Mouse (Mus musculus) gastrocnemius, postnatal 14 days (tissue): ENCODE data around the gene Efcab2. TPM values are rescaled to one million over a fixed set of nuclear protein-coding genes. Genes with fewer than 3 reads are reported as not detected.

Experiments used
- DNase-seq: peaks from one replicate; pipeline ENCODE4 v3.0.0; 2021; ENCODE audit warnings: mixed read lengths
- intact Hi-C: fragments of 180-260 bp; cut with DNase I; formaldehyde crosslinking; loops from one replicate; pipeline ENCODE4 v1.15.1; 2025; ENCODE audit warnings: low total_unique reads
- microRNA-seq, 2 experiments: library from miRNA; unstranded; fragments of <30 nt; microRNA quantifications; one replicate each; pipeline ENCODE4 v1.2.0; 2021
- total RNA-seq, 2 experiments: library from RNA; stranded (reverse); gene quantifications; 2 replicates each; pipeline ENCODE4 v1.2.3; 2021

The Efcab2 gene
- total RNA-seq, 2 experiments from 2014 or later, result 6.2 to 8.4 TPM

DNA sequence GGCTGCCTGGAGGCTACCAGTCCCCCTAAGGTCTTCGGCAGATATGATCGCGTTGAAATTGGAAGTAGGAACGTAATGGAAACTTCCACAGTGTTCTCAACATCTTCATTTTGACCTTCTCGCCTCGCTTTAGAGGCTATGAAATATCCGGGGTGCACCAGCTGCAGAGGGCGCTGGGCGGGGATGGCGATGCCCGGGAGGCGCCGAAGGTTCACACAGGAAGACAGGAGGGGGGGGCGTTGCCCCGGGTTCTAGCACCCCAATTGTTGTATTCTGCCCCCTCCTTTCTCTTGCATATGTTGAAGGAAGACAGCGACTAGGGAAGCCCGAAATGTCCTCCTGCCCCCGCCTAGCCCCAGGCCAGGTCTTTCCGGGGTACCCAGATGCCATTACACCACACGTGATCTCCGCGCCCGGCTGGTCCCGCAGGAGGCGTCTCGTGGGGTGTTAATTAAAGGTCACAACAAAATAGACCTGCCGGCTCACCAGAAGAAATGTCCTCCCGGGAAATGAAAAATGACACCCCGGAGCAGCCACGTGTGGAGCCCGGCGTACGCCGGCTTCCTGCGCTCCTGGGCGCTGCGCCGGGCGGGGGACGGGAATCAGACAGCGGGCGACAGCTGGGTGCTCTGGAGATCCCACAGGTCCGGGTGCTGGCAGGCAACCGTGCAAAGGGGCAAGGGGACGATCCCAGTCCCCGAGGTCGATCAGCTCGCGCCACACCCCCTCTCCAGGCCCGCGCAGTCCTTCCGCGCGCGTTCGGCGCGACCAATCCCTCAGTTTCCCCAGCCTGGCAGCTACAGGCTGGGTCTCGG, 121.9 kb downstream of the Efcab2 start:
- intact Hi-C loops, result loop anchor here (2.0 to 5.0 kb wide), 4 partner anchors 160 to 705 kb away; no protein-coding TSS in a partner anchor
- peak; percentile 33 for DNase-seq

DNA sequence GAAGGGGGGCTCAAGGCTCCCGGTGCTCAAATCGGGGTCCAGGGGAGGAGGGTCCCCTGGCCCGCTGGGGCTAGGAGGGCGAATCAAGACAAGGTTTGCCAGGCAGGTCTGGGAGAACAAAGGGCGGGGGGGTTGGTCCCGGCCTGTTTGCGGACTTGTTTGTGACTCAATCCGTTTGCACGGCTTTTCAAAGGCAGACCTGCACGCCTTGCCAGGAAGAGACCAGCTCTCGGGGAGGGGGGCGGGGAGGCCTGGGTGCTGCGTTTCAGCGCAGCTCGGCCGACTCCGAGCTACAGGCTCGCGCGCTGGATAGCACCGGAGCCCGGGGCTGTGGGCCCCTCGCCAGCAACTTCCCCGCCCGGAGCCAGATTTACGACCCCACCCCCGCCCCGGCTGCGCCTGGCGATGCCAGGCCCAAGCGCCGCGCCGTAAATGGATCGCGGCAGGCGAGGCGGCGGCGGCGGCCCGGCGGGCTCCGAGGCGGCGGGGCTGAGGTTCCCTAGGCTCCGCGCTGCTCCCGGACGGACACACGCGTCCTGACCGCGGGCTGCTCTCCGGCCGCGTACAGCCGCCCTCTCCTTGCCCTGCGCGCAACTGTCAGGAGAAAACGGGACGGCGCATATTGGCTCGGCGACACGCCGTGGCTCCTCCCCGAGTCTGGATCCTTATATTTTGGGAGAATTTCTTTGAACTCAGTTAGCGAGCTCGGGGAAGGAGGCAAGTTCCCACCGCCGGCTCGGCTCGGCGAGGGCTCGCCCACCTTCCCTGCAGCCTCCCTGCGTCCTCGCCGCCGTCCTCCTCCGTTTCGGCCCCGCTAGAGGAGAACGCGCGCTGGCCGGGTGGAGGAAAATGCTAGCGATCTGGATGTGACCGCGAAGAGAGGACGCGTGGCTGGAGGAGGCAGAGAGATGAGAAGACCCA, 122.8 kb downstream of the Efcab2 start, which contains the start of gene Kif26b:
Gene Kif26b (plus strand): TSS at position 695 of the 921 bp plus-strand sequence.
- DNase-seq, result peak; percentile 43
- intact Hi-C loops, result loop anchor here (5.0 kb wide), 3 partner anchors 159 to 704 kb away; no protein-coding TSS in a partner anchor

DNA sequence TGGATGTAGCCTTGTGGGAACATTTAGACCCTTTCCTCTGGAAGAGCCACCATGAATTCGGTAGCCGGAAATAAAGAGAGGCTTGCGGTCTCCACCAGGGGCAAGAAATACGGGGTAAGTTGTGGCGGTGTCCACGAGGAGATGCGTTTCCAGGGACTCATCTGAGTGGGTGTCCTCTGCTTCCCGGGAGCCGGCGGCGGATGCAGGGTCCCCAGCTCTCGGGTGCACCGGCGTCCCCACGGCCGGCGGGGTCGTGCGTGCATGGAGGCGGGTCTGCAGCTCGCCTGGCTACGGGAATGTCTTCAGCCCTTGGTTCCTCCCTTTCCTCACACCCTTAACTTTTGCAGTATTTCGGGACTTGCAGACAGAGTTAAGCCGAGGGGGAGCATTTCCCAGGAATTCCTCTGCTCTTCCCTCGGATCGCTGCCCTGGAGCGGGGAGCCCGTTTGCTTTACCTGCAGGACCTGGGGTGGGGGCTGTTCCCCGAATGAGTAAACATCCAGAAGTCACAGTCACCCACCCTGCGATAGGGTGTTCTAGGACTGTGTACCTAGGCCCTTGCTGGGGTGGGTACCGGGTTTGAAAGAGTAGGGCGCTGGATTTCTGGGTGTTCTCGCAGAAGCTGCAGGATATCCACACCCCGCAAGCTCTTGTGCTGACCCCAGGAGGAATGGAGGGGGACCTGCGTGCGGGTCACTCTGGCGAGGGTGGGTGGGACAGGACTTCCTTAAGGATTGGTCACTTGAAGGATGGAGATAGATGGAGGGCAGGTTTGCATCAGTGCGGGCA, 123.8 kb downstream of the Efcab2 start:
- no peak for DNase-seq
- intact Hi-C loops, result loop anchor here (5.0 kb wide), 3 partner anchors 158 to 703 kb away; no protein-coding TSS in a partner anchor

DNA sequence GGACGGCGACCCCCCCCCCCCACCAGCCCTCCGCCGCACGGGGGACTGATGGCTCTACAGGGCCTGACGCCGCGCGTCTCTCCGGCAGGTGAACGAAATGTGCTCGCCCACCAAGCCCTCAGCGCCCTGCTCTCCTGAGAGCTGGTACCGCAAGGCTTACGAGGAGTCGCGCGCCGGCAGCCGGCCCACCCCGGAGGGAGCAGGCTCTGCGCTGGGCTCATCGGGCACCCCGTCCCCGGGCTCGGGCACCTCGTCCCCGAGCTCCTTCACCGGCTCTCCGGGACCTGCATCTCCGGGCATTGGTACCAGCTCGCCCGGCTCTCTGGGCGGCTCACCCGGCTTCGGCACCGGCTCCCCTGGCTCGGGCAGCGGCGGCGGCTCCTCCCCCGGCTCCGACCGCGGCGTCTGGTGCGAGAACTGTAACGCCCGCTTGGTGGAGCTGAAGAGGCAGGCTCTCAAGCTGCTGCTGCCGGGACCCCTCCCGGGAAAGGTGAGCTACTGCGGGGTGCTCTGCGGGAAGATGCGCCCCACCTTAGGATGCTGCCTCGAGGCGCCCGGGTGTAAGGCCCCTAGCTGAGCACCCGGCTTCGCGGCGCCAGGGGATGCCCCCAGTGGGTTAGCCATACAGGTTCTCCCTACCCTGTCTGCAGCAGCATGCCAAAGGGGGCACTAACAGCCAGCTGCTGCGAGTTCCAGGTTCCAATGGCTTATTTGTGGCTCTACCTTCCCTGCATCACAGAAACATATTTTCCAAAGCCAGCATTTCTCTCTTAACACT, 124.6 kb downstream of the Efcab2 start:
- peak; percentile 78 for DNase-seq
- intact Hi-C loops, result no loop called here

Small RNAs within 50 kb of the gene (microRNA-seq; reads per million reads assigned to microRNA genes)
- gene Gm27458, result 0 reads per million in 2 experiments

Other genes starting within 250 kb of the Efcab2 start
- gene Desi2, start 218.7 kb upstream of the Efcab2 start, total RNA-seq, result 10 to 100 TPM; 20.5 to 24.7 TPM
- gene Cox20, start 87.0 kb upstream of the Efcab2 start, total RNA-seq, result 10 to 100 TPM; 25.1 to 30.8 TPM
- gene Hnrnpu, start 68.3 kb upstream of the Efcab2 start, total RNA-seq, result 100 to 1,000 TPM; 143 to 145 TPM
- gene Kif26b, start 123.0 kb downstream of the Efcab2 start, total RNA-seq, result 1 to 10 TPM; 1.1 to 1.2 TPM